Mouse (Mus musculus) limb, embryonic 12.5 days (tissue): ENCODE measurements at regions not wholly inside any gene's neighbourhood (a gene's known extent, or its start where the extent isn't known, plus 50 kb on each side); places are given as distances from the start of the nearest gene placed in this dataset.

Experiments used
- ATAC-seq: fragments of 200-750 bp; cut with Nextera tagmentation; 2 replicates; pipeline ENCODE4 v1.8.0; 2017; ENCODE audit warnings: low read depth, moderate TSS enrichment; ENCODE audit not compliant: insufficient number of reproducible peaks, insufficient read depth, low FRiP score, low TSS enrichment
- H3K27ac ChIP-seq: fragments of 300-500 bp; sonication (generic); 2 replicates; pipeline ENCODE4 v1.5.1; 2016; ENCODE audit warnings: mild to moderate bottlenecking, moderate library complexity
- H3K27me3 ChIP-seq: fragments of 300-500 bp; sonication (generic); 2 replicates; pipeline ENCODE4 v1.6.1; 2016; ENCODE audit warnings: mild to moderate bottlenecking, moderate library complexity
- H3K36me3 ChIP-seq: fragments of 300-500 bp; sonication (generic); 2 replicates; pipeline ENCODE4 v1.6.1; 2016; ENCODE audit warnings: mild to moderate bottlenecking, moderate library complexity
- H3K4me1 ChIP-seq: fragments of 300-500 bp; sonication (generic); replicated peaks from 2 replicates; pipeline ENCODE4 v1.6.1; 2016
- H3K4me2 ChIP-seq: fragments of 300-500 bp; sonication (generic); 2 replicates; pipeline ENCODE4 v1.6.1; 2016; ENCODE audit warnings: mild to moderate bottlenecking, moderate library complexity
- H3K4me3 ChIP-seq: fragments of 300-500 bp; sonication (generic); replicated peaks from 2 replicates; pipeline ENCODE4 v1.5.1; 2016; ENCODE audit warnings: mild to moderate bottlenecking
- H3K9ac ChIP-seq: fragments of 300-500 bp; sonication (generic); replicated peaks from 2 replicates; pipeline ENCODE4 v1.6.1; 2016; ENCODE audit warnings: mild to moderate bottlenecking, moderate library complexity
- H3K9me3 ChIP-seq: fragments of 300-500 bp; sonication (generic); 2 replicates; pipeline ENCODE4 v1.6.1; 2016; ENCODE audit warnings: mild to moderate bottlenecking, moderate library complexity
- WGBS: fragments of 180-500 bp; shearing (Covaris S2); methylation state at CpG from one replicate; pipeline ENCODE4 v1.1.7; 2016; 5-methylcytosine and 5-hydroxymethylcytosine counted together

GRCm38 (mm10) chr12:110082921-110083320 is 195.9 kb upstream of the Dio3 start:
- Histone ChIP-seq H3K36me3 (no peaks in the 10 kb centered on the region), H3K4me1 (peaks cover 7% of the 10 kb centered on the region; the same call in 1 of the 2 replicates), H3K4me3 (no peak overlapping the region), H3K4me2 (no peak overlapping the region), H3K27me3 (peaks cover 29% of the 10 kb centered on the region), H3K27ac (no peak overlapping the region), H3K9ac (no peak overlapping the region), H3K9me3 (no peaks in the 10 kb centered on the region; the same call in 1 of the 2 replicates)
- ATAC-seq: no peak; the same call in 1 of the 2 replicates
- WGBS: 9% methylated on average over 13 of the region's 13 CpGs

- peaks cover 29% of the 10 kb centered on the region for H3K27me3 ChIP-seq
- no peak overlapping the region for H3K4me2 ChIP-seq
- H3K9ac ChIP-seq: no peak overlapping the region
- ATAC-seq: no peak
- H3K36me3 ChIP-seq: no peaks in the 10 kb centered on the region
- no peak overlapping the region for H3K4me3 ChIP-seq
- H3K9me3 ChIP-seq: no peaks in the 10 kb centered on the region; the same call in 1 of the 2 replicates
- WGBS: 39% methylated on average over 5 of the region's 5 CpGs
- peaks cover 7% of the 10 kb centered on the region; the same call in 1 of the 2 replicates for H3K4me1 ChIP-seq
- H3K27ac ChIP-seq: no peak overlapping the region
Measured at GRCm38 (mm10) chr12:110083471-110083870, 195.4 kb upstream of the Dio3 start.

DNA sequence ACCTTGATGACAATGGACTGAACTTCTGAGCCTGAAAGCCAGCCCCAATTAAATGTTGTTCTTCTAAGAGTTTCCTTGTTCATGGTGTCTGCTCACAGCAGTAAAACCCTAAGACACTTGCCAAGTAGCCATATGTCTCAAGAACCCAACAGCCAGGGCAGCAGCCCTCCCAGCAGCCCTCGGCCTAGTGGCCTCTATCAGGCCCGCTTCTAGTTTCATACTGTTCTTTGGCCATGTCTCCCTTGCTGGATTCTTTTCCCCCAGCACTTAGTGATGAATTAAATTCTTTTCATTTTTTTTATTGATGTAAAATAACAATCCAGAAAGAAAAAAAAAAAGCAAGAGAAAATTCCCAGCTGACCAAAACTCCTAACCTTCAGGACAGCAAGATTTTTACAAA is 191.9 kb upstream of the Dio3 start:
- Histone ChIP-seq H3K36me3 (no peaks in the 10 kb centered on the region), H3K4me1 (peaks cover 7% of the 10 kb centered on the region; the same call in 1 of the 2 replicates), H3K27me3 (peaks cover 34% of the 10 kb centered on the region), H3K4me2 (no peak overlapping the region), H3K4me3 (no peak overlapping the region), H3K27ac (no peak overlapping the region), H3K9me3 (no peaks in the 10 kb centered on the region), H3K9ac (no peak overlapping the region)
- ATAC-seq: no peak
- 79% methylated on average over 2 of the region's 2 CpGs for WGBS

- H3K9ac ChIP-seq: no peak overlapping the region
- H3K27me3 ChIP-seq: peaks cover 31% of the 10 kb centered on the region
- H3K27ac ChIP-seq: no peak overlapping the region
- no peak for ATAC-seq
- H3K4me2 ChIP-seq: no peak overlapping the region
- H3K36me3 ChIP-seq: no peaks in the 10 kb centered on the region
- H3K4me3 ChIP-seq: no peak overlapping the region
- H3K4me1 ChIP-seq: peaks cover 3% of the 10 kb centered on the region; the same call in 1 of the 2 replicates
- no peaks in the 10 kb centered on the region for H3K9me3 ChIP-seq
Measured at GRCm38 (mm10) chr12:110087812-110088211, 191.1 kb upstream of the Dio3 start.

GRCm38 (mm10) chr12:110102186-110102585 is 176.7 kb upstream of the Dio3 start:
- ATAC-seq: no peak
- Histone ChIP-seq H3K9ac (no peak overlapping the region), H3K9me3 (0 out of 2 replicates have a peak, but pooled peaks cover 10% of the 10 kb centered on the region), H3K4me1 (no peaks in the 10 kb centered on the region), H3K4me3 (no peak overlapping the region), H3K27ac (no peak overlapping the region), H3K4me2 (no peak overlapping the region), H3K27me3 (no peaks in the 10 kb centered on the region), H3K36me3 (no peaks in the 10 kb centered on the region)
- 82% methylated on average over 7 of the region's 7 CpGs for WGBS

- no peak overlapping the region for H3K4me3 ChIP-seq
- ATAC-seq: no peak
- no peak overlapping the region for H3K4me2 ChIP-seq
- H3K9ac ChIP-seq: no peak overlapping the region
- no peaks in the 10 kb centered on the region for H3K36me3 ChIP-seq
- peaks cover 42% of the 10 kb centered on the region for H3K27me3 ChIP-seq
- no peak overlapping the region for H3K27ac ChIP-seq
- WGBS: 71% methylated on average over 11 of the region's 11 CpGs
- H3K9me3 ChIP-seq: no peaks in the 10 kb centered on the region
- no peaks in the 10 kb centered on the region for H3K4me1 ChIP-seq
Measured at GRCm38 (mm10) chr12:110112051-110112722, 166.7 kb upstream of the Dio3 start.

- 80% methylated on average over 7 of the region's 7 CpGs for WGBS
- ATAC-seq: no peak
Measured at GRCm38 (mm10) chr12:110112723-110113105, 166.2 kb upstream of the Dio3 start.

GRCm38 (mm10) chr12:110120141-110120540 is 158.7 kb upstream of the Dio3 start:
- H3K36me3 ChIP-seq: no peaks in the 10 kb centered on the region
- H3K4me3 ChIP-seq: no peak overlapping the region
- H3K4me2 ChIP-seq: no peak overlapping the region
- H3K9ac ChIP-seq: no peak overlapping the region
- H3K27ac ChIP-seq: no peak overlapping the region
- H3K9me3 ChIP-seq: no peaks in the 10 kb centered on the region
- no peak for ATAC-seq
- 63% methylated on average over 7 of the region's 7 CpGs for WGBS
- H3K4me1 ChIP-seq: no peaks in the 10 kb centered on the region
- H3K27me3 ChIP-seq: peaks cover 53% of the 10 kb centered on the region

More at GRCm38 (mm10) chr12:110112723-110113105, 166.2 kb upstream of the Dio3 start:
- Histone ChIP-seq H3K4me1 (no peaks in the 10 kb centered on the region), H3K9me3 (no peaks in the 10 kb centered on the region), H3K27me3 (peaks cover 46% of the 10 kb centered on the region), H3K27ac (no peak overlapping the region), H3K9ac (no peak overlapping the region), H3K36me3 (no peaks in the 10 kb centered on the region), H3K4me3 (no peak overlapping the region), H3K4me2 (no peak overlapping the region)

DNA sequence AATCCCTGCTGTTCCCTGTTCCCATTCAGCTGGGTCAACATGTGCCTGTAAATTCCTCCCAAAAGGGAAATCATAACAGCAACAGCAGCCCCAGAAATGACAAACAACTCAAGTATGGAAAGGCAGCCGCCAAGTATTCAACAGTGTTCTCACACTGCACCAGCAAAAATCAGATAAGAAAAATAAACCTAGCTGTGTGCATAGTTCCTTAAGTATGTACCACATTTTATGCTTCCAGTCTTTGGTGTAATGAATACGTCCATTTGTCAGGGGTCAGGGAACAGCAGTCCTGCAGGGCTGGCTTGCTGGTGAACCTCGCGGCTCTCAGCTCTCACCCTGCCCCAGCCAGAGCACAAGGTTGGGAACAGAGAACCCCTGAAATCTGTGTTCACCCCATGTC is 155.9 kb upstream of the Dio3 start:
- Histone ChIP-seq H3K27me3 (peaks cover 43% of the 10 kb centered on the region), H3K9me3 (no peaks in the 10 kb centered on the region), H3K27ac (no peak overlapping the region), H3K9ac (no peak overlapping the region), H3K4me1 (no peaks in the 10 kb centered on the region), H3K36me3 (no peaks in the 10 kb centered on the region), H3K4me2 (no peak overlapping the region), H3K4me3 (no peak overlapping the region)
- 77% methylated on average over 4 of the region's 4 CpGs for WGBS
- ATAC-seq: no peak

- no peak overlapping the region for H3K4me2 ChIP-seq
- H3K4me3 ChIP-seq: no peak overlapping the region
- H3K36me3 ChIP-seq: no peaks in the 10 kb centered on the region
- H3K27me3 ChIP-seq: peaks cover 32% of the 10 kb centered on the region
- WGBS: 50% methylated on average over 7 of the region's 7 CpGs
- no peaks in the 10 kb centered on the region for H3K4me1 ChIP-seq
- no peak overlapping the region for H3K27ac ChIP-seq
- ATAC-seq: no peak
- no peaks in the 10 kb centered on the region for H3K9me3 ChIP-seq
- no peak overlapping the region for H3K9ac ChIP-seq
Measured at GRCm38 (mm10) chr12:110126525-110126924, 152.3 kb upstream of the Dio3 start.

- no peak overlapping the region for H3K4me3 ChIP-seq
- H3K27me3 ChIP-seq: peaks cover 82% of the 10 kb centered on the region
- ATAC-seq: no peak
- no peak overlapping the region for H3K4me2 ChIP-seq
- no peaks in the 10 kb centered on the region for H3K4me1 ChIP-seq
- peaks cover 4% of the 10 kb centered on the region; the same call in 1 of the 2 replicates for H3K9me3 ChIP-seq
- no peak overlapping the region for H3K9ac ChIP-seq
- H3K36me3 ChIP-seq: no peaks in the 10 kb centered on the region
- no peak overlapping the region for H3K27ac ChIP-seq
- WGBS: 81% methylated on average over 5 of the region's 5 CpGs
Measured at GRCm38 (mm10) chr12:110145379-110145778, 133.5 kb upstream of the Dio3 start.
